Mouse (Mus musculus): ENCODE measurements around the gene Zbtb16.

- TF ChIP-seq NELFE (IDR thresholded peaks at IDR 0.05; ENCODE audit: low read depth, low read length) (no peak), POLR2A (IDR thresholded peaks at IDR 0.05; ENCODE audit: control insufficient read depth in 1 of 2, insufficient read depth in 1 of 2, low read depth in 1 of 2, low read length in 2 of 2, poor library complexity in 1 of 2) (no peak), USF2 (IDR thresholded peaks at IDR 0.05; ENCODE audit: borderline replicate concordance in 1 of 2, insufficient read depth in 1 of 2, low read depth in 1 of 2, low read length in 2 of 2) (no peak), MAFK (IDR thresholded peaks at IDR 0.05; ENCODE audit: borderline replicate concordance, low read depth, low read length) (no peak), EP300 (IDR thresholded peaks at IDR 0.05; ENCODE audit: low read depth in 1 of 2, low read length in 2 of 2) (no peak), CTCF (IDR thresholded peaks at IDR 0.05 in 2 of 3, conservative IDR thresholded peaks at IDR 0.05 in 1 of 3; ENCODE audit: control insufficient read depth in 1 of 3, insufficient read depth in 1 of 3, low read depth in 2 of 3, low read length in 3 of 3, poor library complexity in 1 of 3, severe bottlenecking in 1 of 3) (no peak), RCOR1 (IDR thresholded peaks at IDR 0.05; ENCODE audit: low read depth, low read length) (no peak), BHLHE40 (IDR thresholded peaks at IDR 0.05; ENCODE audit: borderline replicate concordance, low read depth, low read length) (no peak), TAL1 (IDR thresholded peaks at IDR 0.05; ENCODE audit: low read length) (no peak), NRF1 (IDR thresholded peaks at IDR 0.05; ENCODE audit: insufficient read depth, low read depth, low read length, poor library complexity, severe bottlenecking) (no peak), MAX (IDR thresholded peaks at IDR 0.05; ENCODE audit: low read length) (no peak), ZNF384 (IDR thresholded peaks at IDR 0.05; ENCODE audit: low read depth, low read length) (no peak), MYB (IDR thresholded peaks at IDR 0.05; ENCODE audit: low read depth, low read length) (no peak)
These were observed 87.8 kb downstream of the Zbtb16 start for GRCm38 (mm10) chr9:48748216-48748615.
